Mouse (Mus musculus): ENCODE measurements at regions not wholly inside any gene's neighbourhood (a gene's known extent, or its start where the extent isn't known, plus 50 kb on each side); places are given as distances from the start of the nearest gene placed in this dataset.

- DNase-seq: peak; percentile 32
Measured at GRCm38 (mm10) chr8:27677143-27678106, 230.0 kb downstream of the Poteg start.

GRCm38 (mm10) chr8:27679164-27679563 is 231.7 kb downstream of the Poteg start:
- peak; percentile 31 for DNase-seq

GRCm38 (mm10) chr8:27721988-27722387 is 274.5 kb downstream of the Poteg start:
- DNase-seq: no peak

GRCm38 (mm10) chr8:27770296-27770695 is 322.8 kb downstream of the Poteg start:
- no peak for DNase-seq

GRCm38 (mm10) chr8:27770803-27771202 is 323.3 kb downstream of the Poteg start:
- no peak for DNase-seq

GRCm38 (mm10) chr8:27771250-27771649 is 323.8 kb downstream of the Poteg start:
- no peak for DNase-seq

- DNase-seq: no peak
Measured at GRCm38 (mm10) chr8:27778982-27779381, 331.5 kb downstream of the Poteg start.
